Mouse (Mus musculus): Measurements from ENCODE around the gene Atg2b. TPM values are rescaled to one million over a fixed set of nuclear protein-coding genes. Genes with fewer than 3 reads are reported as not detected.
A peak's percentile ranks its signal among the peaks of the same experiment; 100 is the strongest.

Gene Atg2b
- polyA plus RNA-seq, 2 experiments, result 18.6 to 32.5 TPM

DNA sequence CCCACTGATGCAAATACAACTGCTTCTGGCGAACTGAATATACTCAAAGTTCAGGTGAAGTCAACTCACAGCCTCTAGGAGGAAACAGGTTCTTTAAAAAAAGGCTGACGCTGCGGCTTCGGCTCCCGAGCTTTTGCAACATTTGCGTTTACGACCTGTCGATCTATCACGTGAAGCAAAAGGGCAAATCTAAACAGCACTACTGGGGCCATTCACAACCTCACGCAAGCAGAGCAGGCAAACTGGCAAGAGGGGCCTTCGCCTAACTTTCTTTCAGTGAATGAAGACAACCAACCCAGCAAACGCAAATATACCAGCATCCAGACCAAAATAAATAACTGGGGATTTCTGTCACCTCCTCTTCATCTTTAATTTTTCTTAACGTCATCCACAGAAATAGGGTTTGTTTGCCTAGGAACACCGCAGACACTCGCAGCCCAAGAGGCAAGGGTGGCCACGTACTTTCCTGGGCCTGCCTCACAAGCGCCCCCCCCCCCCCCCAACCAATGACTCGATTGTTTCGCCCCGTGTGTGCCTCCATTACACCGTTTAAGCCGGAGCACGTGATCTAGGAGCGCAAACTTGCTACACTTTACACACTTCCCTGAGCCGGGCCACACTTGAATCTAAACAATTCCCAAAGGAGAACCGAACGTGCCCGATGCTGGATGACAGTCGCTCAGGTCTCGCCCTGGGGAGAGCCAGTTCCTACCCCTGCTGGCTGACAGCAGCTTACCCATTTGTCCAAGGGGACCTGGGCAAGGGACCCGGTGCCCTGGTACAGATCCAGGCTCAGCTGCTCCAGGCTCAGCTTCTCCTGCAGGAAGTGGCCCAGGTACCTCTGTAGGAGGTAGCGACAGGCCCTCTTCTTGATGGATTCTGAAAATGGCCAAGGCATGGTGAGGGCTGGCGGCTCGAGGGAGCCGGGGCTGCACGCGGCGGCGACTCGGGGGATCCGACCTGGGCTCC, 794 bp downstream of the Atg2b start, which contains the start of gene Gskip:
Gene Gskip (plus strand): TSS at position 897 of the 969 bp plus-strand sequence.
- WGBS, result 1% methylated on average over 40 of the region's 41 CpGs
- DNase-seq (ENCODE audit: low spot score), result peak; percentile 30
- H3K36me3 ChIP-seq (ENCODE audit: control insufficient read depth, insufficient read depth, low read length), result no peaks in the 10 kb centered on the region
- H3K4me1 ChIP-seq (ENCODE audit: control insufficient read depth, insufficient read depth, low read length), result peaks cover 13% of the 10 kb centered on the region
- H3K9me3 ChIP-seq (ENCODE audit: control insufficient read depth, low read length), result no peaks in the 10 kb centered on the region
- ATAC-seq (ENCODE audit: low FRiP score, low read depth), result peak; percentile 35
- TF ChIP-seq POLR2A (IDR thresholded peaks at IDR 0.05; ENCODE audit: borderline replicate concordance, extremely low read depth, insufficient read depth, insufficient read length), result no peak
- peak within 1 kb of the TSS; percentile 79 for H3K4me2 ChIP-seq (replicated peaks; ENCODE audit: low read depth, low read length, severe bottlenecking)
- H3K27ac ChIP-seq (replicated peaks; ENCODE audit: low read depth, low read length), result peak within 1 kb of the TSS; percentile 70
- peak within 1 kb of the TSS; percentile 82 for H3K9ac ChIP-seq (ENCODE audit: low read depth, low read length, severe bottlenecking)
- peak within 1 kb of the TSS; percentile 94 for H3K4me3 ChIP-seq (replicated peaks; ENCODE audit: low read length)
- H3K27me3 ChIP-seq (ENCODE audit: control insufficient read depth, insufficient read depth, low read length), result no peaks in the 10 kb centered on the region

GRCm38 (mm10) chr12:105678762-105679161, 6.2 kb downstream of the Atg2b start:
- no peak overlapping the region for H3K9ac ChIP-seq (ENCODE audit: low read depth, low read length, severe bottlenecking)
- H3K36me3 ChIP-seq (ENCODE audit: control insufficient read depth, insufficient read depth, low read length), result peaks cover 19% of the 10 kb centered on the region
- WGBS, result 76% methylated on average over 3 of the region's 3 CpGs
- no peak for DNase-seq (ENCODE audit: low spot score)
- no peak overlapping the region for H3K4me3 ChIP-seq (replicated peaks; ENCODE audit: low read length)
- no peaks in the 10 kb centered on the region for H3K9me3 ChIP-seq (ENCODE audit: control insufficient read depth, low read length)
- ATAC-seq (ENCODE audit: low FRiP score, low read depth), result no peak
- H3K27me3 ChIP-seq (ENCODE audit: control insufficient read depth, insufficient read depth, low read length), result no peaks in the 10 kb centered on the region
- no peak overlapping the region for H3K27ac ChIP-seq (replicated peaks; ENCODE audit: low read depth, low read length)
- TF ChIP-seq POLR2A (IDR thresholded peaks at IDR 0.05; ENCODE audit: borderline replicate concordance, extremely low read depth, insufficient read depth, insufficient read length), result no peak
- H3K4me1 ChIP-seq (ENCODE audit: control insufficient read depth, insufficient read depth, low read length), result peaks cover 7% of the 10 kb centered on the region
- no peak overlapping the region for H3K4me2 ChIP-seq (replicated peaks; ENCODE audit: low read depth, low read length, severe bottlenecking)

GRCm38 (mm10) chr12:105678211-105678610, 6.8 kb downstream of the Atg2b start:
- Histone ChIP-seq H3K9me3 (ENCODE audit: control insufficient read depth, low read length) (no peaks in the 10 kb centered on the region), H3K27me3 (ENCODE audit: control insufficient read depth, insufficient read depth, low read length) (no peaks in the 10 kb centered on the region), H3K4me3 (replicated peaks; ENCODE audit: low read length) (no peak overlapping the region), H3K9ac (ENCODE audit: low read depth, low read length, severe bottlenecking) (no peak overlapping the region), H3K27ac (replicated peaks; ENCODE audit: low read depth, low read length) (no peak overlapping the region), H3K36me3 (ENCODE audit: control insufficient read depth, insufficient read depth, low read length) (peaks cover 24% of the 10 kb centered on the region), H3K4me2 (replicated peaks; ENCODE audit: low read depth, low read length, severe bottlenecking) (no peak overlapping the region), H3K4me1 (ENCODE audit: control insufficient read depth, insufficient read depth, low read length) (peaks cover 3% of the 10 kb centered on the region)
- no peak for TF ChIP-seq POLR2A (IDR thresholded peaks at IDR 0.05; ENCODE audit: borderline replicate concordance, extremely low read depth, insufficient read depth, insufficient read length)
- DNase-seq (ENCODE audit: low spot score) (no peak), ATAC-seq (ENCODE audit: low FRiP score, low read depth) (no peak)
- WGBS, result 85% methylated on average over 7 of the region's 7 CpGs

DNA sequence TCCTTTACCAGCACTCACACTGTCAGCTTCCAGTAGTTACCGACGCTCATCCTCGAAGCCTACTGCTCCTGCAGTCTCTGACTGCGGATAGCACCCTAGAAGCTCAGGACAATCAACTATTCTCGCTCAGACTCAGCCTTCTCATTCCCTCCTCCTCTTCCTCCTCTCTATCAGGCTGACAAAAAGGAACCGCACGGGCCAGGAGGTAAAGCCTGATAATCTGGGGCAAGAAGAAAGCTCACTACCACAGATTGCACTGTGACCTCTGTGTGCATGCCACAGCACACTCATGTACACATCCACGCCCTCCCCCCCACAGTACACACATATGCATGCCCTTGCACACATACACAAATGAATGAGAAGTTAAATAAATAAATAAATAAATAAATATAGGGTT, 8.7 kb downstream of the Atg2b start:
- H3K4me2 ChIP-seq (replicated peaks; ENCODE audit: low read depth, low read length, severe bottlenecking), result no peak overlapping the region
- ATAC-seq (ENCODE audit: low FRiP score, low read depth) (no peak), DNase-seq (ENCODE audit: low spot score) (no peak)
- H3K27ac ChIP-seq (replicated peaks; ENCODE audit: low read depth, low read length), result no peak overlapping the region
- no peaks in the 10 kb centered on the region for H3K4me1 ChIP-seq (ENCODE audit: control insufficient read depth, insufficient read depth, low read length)
- peaks cover 32% of the 10 kb centered on the region for H3K36me3 ChIP-seq (ENCODE audit: control insufficient read depth, insufficient read depth, low read length)
- TF ChIP-seq POLR2A (IDR thresholded peaks at IDR 0.05; ENCODE audit: borderline replicate concordance, extremely low read depth, insufficient read depth, insufficient read length), result no peak
- 98% methylated on average over 8 of the region's 8 CpGs for WGBS
- no peaks in the 10 kb centered on the region for H3K27me3 ChIP-seq (ENCODE audit: control insufficient read depth, insufficient read depth, low read length)
- no peaks in the 10 kb centered on the region for H3K9me3 ChIP-seq (ENCODE audit: control insufficient read depth, low read length)
- H3K9ac ChIP-seq (ENCODE audit: low read depth, low read length, severe bottlenecking), result no peak overlapping the region
- H3K4me3 ChIP-seq (replicated peaks; ENCODE audit: low read length), result no peak overlapping the region

GRCm38 (mm10) chr12:105655850-105656249, 29.2 kb downstream of the Atg2b start:
- Histone ChIP-seq H3K4me2 (replicated peaks; ENCODE audit: low read depth, low read length, severe bottlenecking) (no peak overlapping the region), H3K9me3 (ENCODE audit: control insufficient read depth, low read length) (no peaks in the 10 kb centered on the region), H3K27ac (replicated peaks; ENCODE audit: low read depth, low read length) (no peak overlapping the region), H3K27me3 (ENCODE audit: control insufficient read depth, insufficient read depth, low read length) (no peaks in the 10 kb centered on the region), H3K4me3 (replicated peaks; ENCODE audit: low read length) (no peak overlapping the region), H3K4me1 (ENCODE audit: control insufficient read depth, insufficient read depth, low read length) (no peaks in the 10 kb centered on the region), H3K36me3 (ENCODE audit: control insufficient read depth, insufficient read depth, low read length) (peaks cover 98% of the 10 kb centered on the region), H3K9ac (ENCODE audit: low read depth, low read length, severe bottlenecking) (no peak overlapping the region)
- ATAC-seq (ENCODE audit: low FRiP score, low read depth) (no peak), DNase-seq (ENCODE audit: low spot score) (no peak)
- 95% methylated on average over 7 of the region's 7 CpGs for WGBS
- TF ChIP-seq POLR2A (IDR thresholded peaks at IDR 0.05; ENCODE audit: borderline replicate concordance, extremely low read depth, insufficient read depth, insufficient read length), result no peak
